Mouse (Mus musculus) retina, adult 2 months (tissue): ENCODE results near the gene Snrpa1.

Experiments
- DNase-seq: peaks from one replicate; pipeline ENCODE4 v3.0.0-alpha.2; 2012; ENCODE audit warnings: low read depth, low spot score

Snrpa1 gene

GRCm38 (mm10) chr7:66079364-66080230 lies 20.8 kb downstream of the Snrpa1 start, which contains the start of gene Selenos:
Selenos (plus strand) TSS chr7:66079649.
- peak; percentile 83 for DNase-seq

- DNase-seq: no peak
These were observed 21.4 kb downstream of the Snrpa1 start for GRCm38 (mm10) chr7:66080231-66080613.

GRCm38 (mm10) chr7:66083757-66084156 lies 25.0 kb downstream of the Snrpa1 start:
- no peak for DNase-seq

GRCm38 (mm10) chr7:66084546-66084945 lies 25.7 kb downstream of the Snrpa1 start:
- DNase-seq: no peak

- no peak for DNase-seq
These were observed 28.8 kb downstream of the Snrpa1 start for GRCm38 (mm10) chr7:66087652-66088051.

- DNase-seq: no peak
These were observed 29.3 kb downstream of the Snrpa1 start for GRCm38 (mm10) chr7:66088077-66088476.

DNA sequence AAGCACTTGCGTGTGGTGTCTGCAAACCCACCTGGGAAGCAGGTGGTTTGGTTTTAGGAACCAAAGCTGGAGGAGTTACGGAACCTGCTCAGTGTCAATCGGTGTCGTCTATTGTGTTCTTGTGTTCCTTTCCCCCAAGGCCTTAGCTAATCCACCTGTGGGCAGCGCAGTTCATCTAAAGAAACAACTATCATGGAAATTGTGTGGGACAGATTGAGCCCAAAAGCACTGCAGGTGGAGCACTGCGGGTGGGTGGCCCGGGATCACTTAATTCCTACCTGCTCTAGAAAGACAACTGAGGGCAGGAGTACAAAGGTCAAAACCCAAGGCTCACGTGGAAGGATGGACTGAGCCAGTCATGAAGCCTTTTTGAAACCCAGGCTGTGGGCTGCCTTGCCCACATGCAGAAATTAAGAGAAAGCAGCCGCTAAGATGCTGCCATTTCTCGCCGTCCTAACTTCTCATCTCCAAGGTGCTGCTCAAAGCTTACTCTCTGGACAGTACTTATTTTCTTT lies 31.9 kb downstream of the Snrpa1 start:
- DNase-seq: no peak

DNA sequence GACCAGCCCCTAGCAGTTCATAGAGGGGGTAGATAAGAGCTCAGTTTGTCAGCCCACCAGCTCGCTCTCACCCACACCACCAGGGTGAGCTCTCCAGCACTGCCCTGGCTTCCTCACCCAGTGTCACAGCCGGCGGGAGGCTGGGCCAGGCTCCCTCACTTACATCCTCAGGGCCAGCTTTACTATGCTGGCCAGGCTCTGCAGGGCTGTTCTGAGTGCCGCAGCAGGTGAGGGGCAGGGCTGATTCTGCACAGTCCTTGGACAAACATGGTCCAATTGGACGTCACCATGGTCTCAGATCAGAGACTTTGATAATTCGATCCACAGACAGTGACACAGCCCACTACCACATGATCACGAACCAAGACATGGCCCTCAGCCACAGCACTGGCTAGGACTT lies 32.8 kb downstream of the Snrpa1 start:
- DNase-seq: no peak

GRCm38 (mm10) chr7:66092656-66093055 lies 33.9 kb downstream of the Snrpa1 start:
- no peak for DNase-seq

- DNase-seq: no peak
These were observed 35.3 kb downstream of the Snrpa1 start for GRCm38 (mm10) chr7:66094141-66094540.

DNA sequence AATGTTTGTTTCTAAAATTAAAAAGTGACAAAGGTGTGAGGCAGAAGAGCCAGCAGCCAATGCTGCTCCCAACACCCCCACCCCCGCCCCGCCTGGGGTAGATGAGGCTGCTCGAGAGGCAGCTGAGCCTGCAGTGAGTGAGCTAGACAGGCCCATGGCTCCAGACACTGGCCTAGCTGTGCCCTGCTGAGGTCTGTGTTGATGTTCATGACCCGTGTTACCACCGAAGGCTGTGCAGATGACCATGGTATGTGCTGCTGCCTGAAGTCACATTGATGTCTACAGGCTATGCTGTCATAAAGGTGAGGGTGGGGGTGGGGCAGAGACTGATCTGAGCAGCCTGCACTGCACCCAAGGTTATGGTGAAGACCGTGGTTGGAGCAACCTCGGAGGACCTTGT lies 40.0 kb downstream of the Snrpa1 start:
- no peak for DNase-seq

- DNase-seq: no peak
These were observed 43.1 kb downstream of the Snrpa1 start for GRCm38 (mm10) chr7:66101866-66102265.

- DNase-seq: no peak
These were observed 45.7 kb downstream of the Snrpa1 start for GRCm38 (mm10) chr7:66104531-66104930.

DNA sequence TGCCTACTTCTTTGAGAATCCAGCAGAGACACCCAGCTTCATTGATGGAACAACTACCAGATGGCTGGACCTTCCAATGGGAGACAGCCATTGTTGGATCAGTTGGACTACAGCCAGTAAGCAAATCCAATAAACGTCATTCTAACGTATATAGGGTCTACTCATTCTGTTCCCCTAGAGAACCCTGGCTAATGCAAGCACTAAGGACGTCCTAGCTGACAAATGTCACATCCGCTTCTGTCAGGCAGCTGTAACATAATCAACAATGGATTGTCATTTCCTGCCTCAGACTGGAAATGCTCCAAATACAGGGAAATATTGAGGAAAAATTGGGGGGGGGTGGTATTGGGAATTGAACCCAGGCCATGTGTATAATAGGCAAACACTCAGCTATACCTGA lies 47.0 kb downstream of the Snrpa1 start:
- DNase-seq: no peak

DNA sequence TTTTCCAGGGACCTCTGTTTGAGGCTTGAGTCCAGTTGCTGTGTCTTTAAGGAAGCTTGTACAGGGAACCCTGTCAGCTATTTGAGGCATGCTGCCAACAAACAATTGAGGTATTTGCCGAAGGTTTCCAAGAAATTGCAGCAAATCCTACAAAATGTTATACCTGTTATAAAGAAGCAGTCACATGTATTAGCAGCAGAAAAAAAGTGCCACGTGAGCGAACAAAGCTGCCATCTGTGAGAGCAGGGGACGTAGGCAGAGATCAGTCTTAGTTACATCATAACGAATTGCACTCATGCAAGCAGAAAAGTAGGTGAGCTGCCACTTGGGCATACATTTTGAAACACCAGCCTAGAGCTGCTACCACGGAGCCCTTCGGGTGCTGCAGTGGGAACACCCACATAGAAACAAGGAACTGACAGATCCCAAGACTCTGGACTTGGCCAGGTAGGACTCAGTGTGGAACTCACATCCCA lies 47.8 kb downstream of the Snrpa1 start:
- no peak for DNase-seq

GRCm38 (mm10) chr7:66107206-66107605 lies 48.4 kb downstream of the Snrpa1 start:
- no peak for DNase-seq

DNA sequence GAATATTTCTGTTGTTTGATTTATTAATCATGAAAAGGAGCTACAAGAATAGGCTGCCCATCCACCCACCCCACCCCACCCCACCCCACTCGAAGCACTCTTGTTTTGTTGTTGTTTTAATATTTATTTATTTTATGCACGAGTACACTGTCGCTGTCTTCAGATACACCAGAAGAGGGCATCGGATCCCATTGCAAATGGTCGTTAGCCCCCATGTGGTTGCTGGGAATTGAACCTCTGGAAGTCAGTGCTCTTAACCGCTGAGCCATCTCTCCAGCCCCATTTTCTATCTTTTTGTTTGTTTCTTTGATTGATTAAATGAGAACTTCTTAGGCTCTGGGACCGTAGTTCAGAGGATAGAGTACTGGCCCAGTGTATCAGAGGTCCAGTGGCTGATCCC lies 49.1 kb downstream of the Snrpa1 start:
- no peak for DNase-seq

- DNase-seq: peak; percentile 69
These were observed 50.4 kb downstream of the Snrpa1 start, which contains the start of gene Chsy1 for GRCm38 (mm10) chr7:66108961-66109854. Chsy1 (plus strand) TSS chr7:66109515.

- DNase-seq: peak; percentile 52
These were observed 51.2 kb downstream of the Snrpa1 start for GRCm38 (mm10) chr7:66109855-66110635.

DNA sequence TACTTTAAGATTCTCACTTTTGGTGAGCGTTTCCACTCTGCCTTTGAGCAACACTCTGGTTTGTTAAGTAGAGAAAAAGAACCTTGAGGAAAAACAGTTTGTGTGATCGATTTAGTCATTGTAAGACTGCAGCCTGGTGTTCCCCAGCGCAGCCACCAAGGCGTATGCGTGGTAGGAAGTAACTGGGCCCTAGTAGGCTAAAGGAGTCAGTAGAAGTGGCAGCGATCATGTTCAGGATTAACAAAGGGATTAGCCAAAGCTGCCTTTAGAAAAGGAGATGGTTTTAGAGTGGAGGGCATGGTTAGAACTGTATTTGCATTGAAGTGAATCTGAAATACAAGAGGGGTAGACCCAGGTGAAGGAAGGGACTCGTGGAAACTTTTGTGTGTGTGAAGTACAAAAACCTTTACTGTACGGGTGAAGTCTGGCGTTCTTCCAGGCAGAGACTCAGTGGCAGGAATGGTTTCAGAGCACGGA lies 51.9 kb downstream of the Snrpa1 start:
- DNase-seq: peak; percentile 73

GRCm38 (mm10) chr7:66111211-66111610 lies 52.4 kb downstream of the Snrpa1 start:
- no peak for DNase-seq
